Mouse (Mus musculus) limb, embryonic 15.5 days (tissue): ENCODE data around the gene Lyplal1. TPM values are rescaled to one million over a fixed set of nuclear protein-coding genes. Genes with fewer than 3 reads are reported as not detected.
A peak's percentile ranks its signal among the peaks of the same experiment; 100 is the strongest.

Experiments
- ATAC-seq: fragments of 200-750 bp; cut with Nextera tagmentation; 2 replicates; pipeline ENCODE4 v1.8.0; 2017; ENCODE audit warnings: low read depth, moderate TSS enrichment; ENCODE audit not compliant: insufficient number of reproducible peaks, low FRiP score, low TSS enrichment
- H3K27ac ChIP-seq: fragments of 300-500 bp; sonication (generic); 2 replicates; pipeline ENCODE4 v1.5.1; 2015; ENCODE audit warnings: moderate library complexity, mild to moderate bottlenecking, inconsistent platforms
- H3K27me3 ChIP-seq: fragments of 300-500 bp; sonication (generic); 2 replicates; pipeline ENCODE4 v1.6.1; 2015; ENCODE audit warnings: inconsistent platforms
- H3K36me3 ChIP-seq: fragments of 300-500 bp; sonication (generic); 2 replicates; pipeline ENCODE4 v1.6.1; 2015; ENCODE audit warnings: inconsistent platforms
- H3K4me1 ChIP-seq: fragments of 300-500 bp; sonication (generic); 2 replicates; pipeline ENCODE4 v1.6.1; 2015; ENCODE audit warnings: inconsistent platforms
- H3K4me2 ChIP-seq: fragments of 300-500 bp; sonication (generic); 2 replicates; pipeline ENCODE4 v1.6.1; 2015; ENCODE audit warnings: mild to moderate bottlenecking, inconsistent platforms
- H3K4me3 ChIP-seq: fragments of 300-500 bp; sonication (generic); 2 replicates; pipeline ENCODE4 v1.5.1; 2015; ENCODE audit warnings: mild to moderate bottlenecking, inconsistent platforms
- H3K9ac ChIP-seq: fragments of 300-500 bp; sonication (generic); 2 replicates; pipeline ENCODE4 v1.6.1; 2015; ENCODE audit warnings: inconsistent platforms
- H3K9me3 ChIP-seq: fragments of 300-500 bp; sonication (generic); 2 replicates; pipeline ENCODE4 v1.6.1; 2016; ENCODE audit warnings: inconsistent platforms
- WGBS: fragments of 180-500 bp; shearing (Covaris S2); methylation state at CpG from one replicate; pipeline ENCODE4 v1.1.7; 2015; 5-methylcytosine and 5-hydroxymethylcytosine counted together
- polyA plus RNA-seq: library from polyadenylated mRNA; unstranded; fragments of >200 nt; fragmentation: Nextera tagmentation; extraction: Ambion mirVana; gene quantifications from 2 replicates; pipeline ENCODE4 v1.2.1, GENCODE M21; 2015

Gene Lyplal1
- 13.0 and 16.4 TPM in 2 replicates for polyA plus RNA-seq

DNA sequence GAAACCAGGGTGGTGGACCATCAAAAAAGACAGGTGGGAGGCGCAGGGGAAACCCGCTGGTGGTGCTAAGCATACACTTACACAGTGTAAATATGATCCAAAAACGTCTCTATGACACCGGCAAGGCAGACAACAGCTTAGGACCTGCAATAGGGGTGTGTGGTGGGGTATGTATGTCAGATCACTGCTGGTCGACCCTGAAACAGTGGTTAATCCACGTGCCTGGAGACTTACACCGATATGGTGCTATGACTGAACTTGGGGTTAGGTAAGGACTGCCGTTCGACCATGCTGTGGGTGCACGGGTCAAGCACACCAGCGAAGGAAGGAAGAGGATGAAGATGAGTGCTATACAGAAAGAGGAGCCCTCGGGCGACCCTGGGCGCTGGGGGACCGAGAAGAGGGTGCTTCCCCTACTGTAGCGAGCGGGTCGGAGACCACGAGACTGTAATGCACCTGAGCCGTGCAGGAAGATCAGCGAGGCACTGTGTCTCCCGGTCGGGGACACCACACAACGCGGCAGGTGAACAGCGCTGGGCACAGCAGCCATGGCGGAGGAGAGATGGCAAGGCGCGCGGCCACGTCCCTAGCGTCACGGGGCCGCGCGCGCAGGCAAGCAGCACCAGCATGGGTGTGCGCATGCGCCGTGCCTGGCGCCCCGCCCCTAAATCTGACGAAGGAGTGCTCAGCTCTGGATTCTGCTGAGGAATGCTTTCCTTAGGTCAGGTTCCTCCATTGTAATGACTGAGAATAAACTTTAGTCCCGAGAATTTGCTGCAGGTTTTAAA is at the start of gene Lyplal1:
Lyplal1 (minus strand) TSS at position 610 of the 788 bp plus-strand sequence.
- H3K4me2 ChIP-seq, result peak within 1 kb of the TSS; percentile 76
- 5% methylated on average over 44 of the region's 44 CpGs for WGBS
- peak within 1 kb of the TSS; percentile 74 for H3K4me3 ChIP-seq
- ATAC-seq, result peak; percentile 85
- no peaks in the 10 kb centered on the region for H3K27me3 ChIP-seq
- peak within 1 kb of the TSS; percentile 83 for H3K27ac ChIP-seq
- peaks cover 7% of the 10 kb centered on the region for H3K4me1 ChIP-seq
- H3K9me3 ChIP-seq, result no peaks in the 10 kb centered on the region
- no peaks in the 10 kb centered on the region for H3K36me3 ChIP-seq
- peak within 1 kb of the TSS; percentile 73 for H3K9ac ChIP-seq

DNA sequence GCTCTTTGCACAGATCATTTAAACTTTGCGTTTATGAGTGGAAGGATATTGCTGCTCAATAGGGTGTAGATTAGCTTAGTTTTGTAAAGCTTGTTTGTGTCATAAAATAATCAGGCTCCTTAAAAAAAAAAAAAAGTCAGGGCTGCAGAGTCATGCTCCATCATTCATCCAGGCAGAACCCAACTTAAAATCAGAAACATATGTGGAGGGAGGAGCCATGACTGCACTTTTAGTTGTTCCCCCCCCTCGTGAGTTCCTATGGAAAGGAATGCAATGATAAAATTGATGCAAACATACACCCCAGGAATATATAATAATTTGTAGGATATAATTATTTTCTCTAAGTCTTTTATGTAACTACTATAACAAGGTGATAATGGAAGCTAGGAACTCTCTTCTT is 46.5 kb upstream of the Lyplal1 start:
- 39% methylated on average over 2 of the region's 2 CpGs for WGBS
- Histone ChIP-seq H3K9me3 (no peaks in the 10 kb centered on the region), H3K4me1 (0 out of 2 replicates have a peak, but pooled peaks cover 3% of the 10 kb centered on the region), H3K9ac (no peak overlapping the region), H3K4me3 (no peak overlapping the region), H3K4me2 (no peak overlapping the region), H3K27me3 (no peaks in the 10 kb centered on the region), H3K36me3 (no peaks in the 10 kb centered on the region), H3K27ac (no peak overlapping the region)
- ATAC-seq, result no peak

DNA sequence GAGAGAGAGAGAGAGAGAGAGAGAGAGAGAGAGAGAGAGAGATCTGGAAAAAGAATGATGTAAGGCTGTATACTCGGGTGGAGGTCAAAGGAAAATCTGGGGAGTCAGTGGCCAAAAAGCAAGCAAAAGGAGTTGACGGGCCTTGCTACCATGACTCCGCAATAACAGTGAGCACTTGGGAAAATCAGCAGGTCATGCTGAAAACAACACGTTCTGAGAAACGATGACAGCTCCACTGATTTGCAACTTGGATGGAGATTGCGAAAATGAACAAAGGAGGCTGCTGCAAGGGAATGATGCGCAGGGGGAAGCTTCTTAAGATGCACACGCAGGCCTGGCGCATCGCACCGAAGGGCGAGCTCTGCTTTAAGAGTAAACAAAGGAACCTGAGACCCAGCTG is 46.1 kb upstream of the Lyplal1 start:
- no peaks in the 10 kb centered on the region for H3K36me3 ChIP-seq
- H3K9me3 ChIP-seq, result no peaks in the 10 kb centered on the region
- H3K4me3 ChIP-seq, result no peak overlapping the region
- H3K27ac ChIP-seq, result no peak overlapping the region
- ATAC-seq, result no peak
- 54% methylated on average over 12 of the region's 12 CpGs for WGBS
- no peak overlapping the region for H3K9ac ChIP-seq
- 0 out of 2 replicates have a peak, but pooled peaks cover 3% of the 10 kb centered on the region for H3K4me1 ChIP-seq
- no peaks in the 10 kb centered on the region for H3K27me3 ChIP-seq
- no peak overlapping the region for H3K4me2 ChIP-seq

DNA sequence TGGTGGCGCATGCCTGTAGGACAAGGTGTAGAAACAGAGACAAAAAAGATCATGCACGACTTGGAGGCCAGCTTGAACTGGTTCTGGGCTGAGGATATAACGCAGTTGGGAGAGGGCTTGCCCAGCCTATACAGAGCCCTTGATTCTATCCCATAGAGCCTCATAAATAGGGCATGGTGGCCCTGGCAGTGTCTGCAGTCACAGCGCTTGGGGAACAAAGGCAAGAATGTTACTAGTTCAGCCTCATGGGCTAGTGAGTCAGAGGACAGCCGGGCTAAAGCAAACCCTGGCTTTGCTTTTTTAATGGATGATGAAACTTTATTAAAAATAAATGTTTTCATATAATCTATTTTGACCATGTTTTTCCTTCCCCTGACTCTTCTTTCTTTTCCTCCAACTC is 33.3 kb upstream of the Lyplal1 start:
- whole genome bisulfite sequencing, result 79% methylated on average over 5 of the region's 5 CpGs
- no peak overlapping the region for H3K9ac ChIP-seq
- H3K4me3 ChIP-seq, result no peak overlapping the region
- no peak overlapping the region for H3K4me2 ChIP-seq
- no peaks in the 10 kb centered on the region for H3K27me3 ChIP-seq
- no peak overlapping the region for H3K27ac ChIP-seq
- no peaks in the 10 kb centered on the region for H3K9me3 ChIP-seq
- peaks cover 3% of the 10 kb centered on the region for H3K4me1 ChIP-seq
- no peak for ATAC-seq
- H3K36me3 ChIP-seq, result no peaks in the 10 kb centered on the region

DNA sequence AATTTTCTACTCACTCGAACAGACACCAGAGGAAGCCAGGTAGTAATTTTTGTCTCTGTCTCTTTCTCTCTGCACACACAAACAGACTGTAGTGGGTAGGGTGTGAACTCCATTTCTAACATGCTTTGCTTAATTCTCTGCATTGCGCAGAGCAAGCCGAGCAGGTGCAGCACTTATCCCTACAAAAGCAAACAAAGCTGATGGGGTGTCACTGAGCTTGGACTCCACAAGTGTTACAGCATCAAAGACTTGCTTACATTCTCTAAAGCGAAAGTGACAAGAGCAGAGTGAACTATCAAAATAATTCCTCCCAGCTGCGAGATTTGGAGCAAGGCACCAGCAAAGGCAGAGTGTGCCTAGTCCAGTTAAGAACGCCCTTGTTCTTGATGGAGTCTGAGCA is 28.3 kb upstream of the Lyplal1 start:
- no peak overlapping the region for H3K27ac ChIP-seq
- peak overlapping the region; percentile 26; the same call in 1 of the 2 replicates for H3K4me2 ChIP-seq
- H3K9ac ChIP-seq, result no peak overlapping the region
- no peak for ATAC-seq
- peaks cover 7% of the 10 kb centered on the region for H3K4me1 ChIP-seq
- no peaks in the 10 kb centered on the region for H3K27me3 ChIP-seq
- no peak overlapping the region for H3K4me3 ChIP-seq
- WGBS, result 34% methylated on average over 6 of the region's 6 CpGs
- no peaks in the 10 kb centered on the region for H3K36me3 ChIP-seq
- no peaks in the 10 kb centered on the region for H3K9me3 ChIP-seq

DNA sequence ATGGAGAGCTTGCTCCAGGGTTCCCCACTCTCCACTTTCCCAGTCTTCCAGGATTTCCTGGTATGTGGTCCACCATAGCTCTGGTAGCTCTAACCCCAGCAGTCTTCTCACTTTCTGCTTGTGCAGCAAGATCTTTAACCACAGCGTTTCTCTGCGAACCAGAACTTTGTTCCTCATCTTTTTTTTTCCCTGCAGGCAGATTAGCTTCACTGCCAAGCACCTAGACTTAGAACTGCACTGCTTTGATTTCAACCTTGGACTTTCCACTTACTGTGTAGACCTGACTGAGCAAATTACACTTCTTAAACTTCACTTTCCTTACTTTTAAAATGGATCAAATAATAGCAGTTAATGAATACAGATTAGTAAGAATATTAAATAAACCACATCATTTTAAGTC is 23.1 kb upstream of the Lyplal1 start:
- no peaks in the 10 kb centered on the region for H3K9me3 ChIP-seq
- H3K4me2 ChIP-seq, result no peak overlapping the region
- no peaks in the 10 kb centered on the region for H3K27me3 ChIP-seq
- H3K36me3 ChIP-seq, result no peaks in the 10 kb centered on the region
- no peak overlapping the region for H3K4me3 ChIP-seq
- no peak overlapping the region for H3K9ac ChIP-seq
- H3K4me1 ChIP-seq, result peaks cover 2% of the 10 kb centered on the region; the same call in 1 of the 2 replicates
- H3K27ac ChIP-seq, result no peak overlapping the region
- no peak for ATAC-seq
- WGBS, result 64% methylated on average over 2 of the region's 2 CpGs

DNA sequence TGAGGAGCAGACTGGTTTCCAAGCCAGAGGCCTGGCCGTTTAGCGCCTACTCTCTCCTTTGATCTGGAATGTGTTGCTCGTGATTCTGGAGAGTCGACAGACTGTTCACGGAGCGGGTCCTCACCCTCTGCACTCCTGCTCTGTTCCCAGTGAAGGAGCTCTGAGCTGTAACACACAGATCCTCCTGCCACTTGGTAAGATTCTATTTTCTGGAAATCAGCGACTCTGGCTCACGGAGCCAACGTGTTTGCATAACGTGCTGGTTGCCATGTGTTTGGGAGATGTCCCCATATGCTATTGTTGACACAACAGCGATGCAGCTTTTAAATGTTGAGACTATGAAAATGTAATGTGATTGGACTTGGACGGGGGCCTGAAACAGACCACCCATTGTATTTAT is 20.8 kb upstream of the Lyplal1 start:
- no peaks in the 10 kb centered on the region for H3K9me3 ChIP-seq
- no peak overlapping the region for H3K27ac ChIP-seq
- no peak overlapping the region for H3K9ac ChIP-seq
- H3K36me3 ChIP-seq, result no peaks in the 10 kb centered on the region
- no peak overlapping the region for H3K4me2 ChIP-seq
- H3K4me1 ChIP-seq, result no peaks in the 10 kb centered on the region
- H3K4me3 ChIP-seq, result no peak overlapping the region
- no peak for ATAC-seq
- H3K27me3 ChIP-seq, result no peaks in the 10 kb centered on the region
- WGBS, result 55% methylated on average over 12 of the region's 12 CpGs

DNA sequence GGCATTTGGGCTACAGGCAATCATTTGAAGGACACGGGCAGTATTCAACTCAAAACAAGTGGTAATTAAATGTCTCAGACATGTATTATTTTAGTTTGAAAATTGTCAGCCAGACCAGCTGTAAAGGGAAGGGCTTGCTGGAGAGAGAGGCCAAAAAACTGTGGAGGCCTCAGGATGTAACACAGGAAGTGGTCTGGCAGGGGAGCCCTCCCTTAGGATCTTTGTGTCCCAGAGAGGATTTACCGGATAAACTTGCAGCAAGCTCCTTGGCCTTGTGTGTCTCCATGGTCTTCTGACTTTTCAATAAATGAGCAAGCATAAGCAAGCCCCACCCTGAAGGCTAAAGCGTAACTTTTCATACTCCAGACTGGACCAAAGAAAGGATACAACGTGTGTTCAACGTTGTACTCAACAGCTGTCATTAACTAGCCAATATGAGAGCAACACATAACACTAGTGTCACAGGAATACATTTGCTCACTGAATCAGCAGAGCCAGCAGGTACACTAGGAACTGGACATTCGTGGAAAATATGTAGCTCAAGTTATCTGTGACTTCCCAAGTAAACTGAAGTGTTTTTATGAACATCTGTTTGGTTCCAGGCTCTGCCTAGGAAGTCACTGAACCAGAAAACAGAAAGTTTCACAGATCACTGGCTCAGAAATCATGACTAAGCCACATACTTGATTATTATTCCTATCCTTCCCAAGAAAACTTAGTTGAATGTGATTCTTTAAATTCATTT is 19.7 kb upstream of the Lyplal1 start:
- ATAC-seq, result no peak
- no peaks in the 10 kb centered on the region for H3K27me3 ChIP-seq
- H3K27ac ChIP-seq, result no peak overlapping the region
- H3K36me3 ChIP-seq, result no peaks in the 10 kb centered on the region
- no peaks in the 10 kb centered on the region for H3K4me1 ChIP-seq
- no peak overlapping the region for H3K4me2 ChIP-seq
- H3K9ac ChIP-seq, result no peak overlapping the region
- 60% methylated on average over 6 of the region's 6 CpGs for WGBS
- no peak overlapping the region for H3K4me3 ChIP-seq
- H3K9me3 ChIP-seq, result no peaks in the 10 kb centered on the region

DNA sequence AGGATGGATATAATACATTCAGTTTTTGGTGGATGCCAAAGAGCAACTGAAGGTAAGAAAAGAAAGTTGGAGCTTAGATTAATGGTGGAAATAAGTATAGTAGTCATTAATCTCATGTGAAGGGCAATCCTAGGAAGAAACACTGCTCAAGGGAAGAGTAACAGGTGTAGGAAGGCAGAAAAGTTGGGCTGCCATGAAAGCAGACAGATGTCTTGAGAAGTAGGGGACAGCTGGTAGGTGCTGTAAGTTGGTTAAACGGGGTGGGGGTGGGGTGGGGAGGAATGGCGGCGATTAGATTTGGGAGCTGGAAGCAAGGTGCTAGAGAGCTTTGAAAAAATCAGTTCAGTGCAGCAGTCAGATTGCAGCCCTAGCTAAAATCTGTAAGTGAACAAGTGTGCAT is 14.4 kb upstream of the Lyplal1 start:
- no peak for ATAC-seq
- Histone ChIP-seq H3K9me3 (no peaks in the 10 kb centered on the region), H3K36me3 (no peaks in the 10 kb centered on the region), H3K27ac (no peak overlapping the region), H3K4me1 (no peaks in the 10 kb centered on the region), H3K4me2 (no peak overlapping the region), H3K27me3 (no peaks in the 10 kb centered on the region), H3K9ac (no peak overlapping the region), H3K4me3 (no peak overlapping the region)
- 85% methylated on average over 3 of the region's 3 CpGs for WGBS

DNA sequence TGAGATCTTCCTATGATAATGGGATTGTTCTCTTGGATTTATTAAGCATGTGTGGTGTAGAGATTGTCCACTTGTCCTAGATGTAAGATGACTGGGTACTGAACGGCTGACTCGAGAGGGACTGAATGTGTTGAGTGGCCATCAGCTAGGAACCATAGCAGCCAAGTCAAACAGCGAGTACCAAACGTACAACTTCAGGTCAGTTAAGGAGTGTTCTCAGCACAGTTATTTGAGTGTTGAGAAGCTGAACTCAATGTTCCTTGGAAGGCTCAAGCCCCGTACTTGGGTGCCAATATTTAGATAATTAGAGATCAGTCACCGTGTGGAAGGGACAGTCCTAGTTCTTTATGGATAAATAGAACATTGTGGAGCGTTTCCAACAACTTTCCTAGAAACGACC is 11.8 kb upstream of the Lyplal1 start:
- Histone ChIP-seq H3K4me1 (no peaks in the 10 kb centered on the region), H3K36me3 (no peaks in the 10 kb centered on the region), H3K27ac (no peak overlapping the region), H3K27me3 (no peaks in the 10 kb centered on the region), H3K4me3 (no peak overlapping the region), H3K4me2 (no peak overlapping the region), H3K9me3 (no peaks in the 10 kb centered on the region), H3K9ac (no peak overlapping the region)
- ATAC-seq, result no peak
- WGBS, result 80% methylated on average over 8 of the region's 8 CpGs

DNA sequence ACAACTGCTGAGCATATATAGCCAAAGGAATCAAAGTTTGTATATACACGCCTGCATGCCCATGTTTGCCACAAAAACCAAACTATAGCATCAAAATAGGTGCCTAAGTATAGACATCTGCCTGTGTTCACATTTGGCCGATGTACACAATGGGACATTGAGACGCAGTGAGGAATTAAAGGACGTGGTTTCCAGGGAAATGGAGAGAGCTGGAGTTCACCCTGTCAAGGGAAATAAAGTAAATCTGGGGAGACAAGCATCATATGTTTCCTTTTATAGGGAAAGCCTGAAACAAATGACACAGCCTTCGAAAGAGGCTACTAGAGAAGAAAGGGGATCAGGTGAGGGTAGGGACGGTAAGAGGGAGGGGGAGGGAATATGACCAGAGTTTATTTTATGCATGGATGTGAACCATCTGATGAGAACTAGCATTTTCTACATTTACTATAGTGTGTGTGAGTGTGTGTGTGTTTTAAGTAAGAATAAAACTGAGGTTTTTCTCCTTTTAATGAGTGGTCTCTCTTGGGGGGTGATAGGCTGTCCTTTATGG is 9.3 kb upstream of the Lyplal1 start:
- Histone ChIP-seq H3K9me3 (no peaks in the 10 kb centered on the region), H3K4me2 (no peak overlapping the region), H3K36me3 (no peaks in the 10 kb centered on the region), H3K4me1 (no peaks in the 10 kb centered on the region), H3K9ac (no peak overlapping the region), H3K4me3 (no peak overlapping the region), H3K27ac (no peak overlapping the region), H3K27me3 (no peaks in the 10 kb centered on the region)
- ATAC-seq, result no peak
- WGBS, result 68% methylated on average over 6 of the region's 6 CpGs

DNA sequence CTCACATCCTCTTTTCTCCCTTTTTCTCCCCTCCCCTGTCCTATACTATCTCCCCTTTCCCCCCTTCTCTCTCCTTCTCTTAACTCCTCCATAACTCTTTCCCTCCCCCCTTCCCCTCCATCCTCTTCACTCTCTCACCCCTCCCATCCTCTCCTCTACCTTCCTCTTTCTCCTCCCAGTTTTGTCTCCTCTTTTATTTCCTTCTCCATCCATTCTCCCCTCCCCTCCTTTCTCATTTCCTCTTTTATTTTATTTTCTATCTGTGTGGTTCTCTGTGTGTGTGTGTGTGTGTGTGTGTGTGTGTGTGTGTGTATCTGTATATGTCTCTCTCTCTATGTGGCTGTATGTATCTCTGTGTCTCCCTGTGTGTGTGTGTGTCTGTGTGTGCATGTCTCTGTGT is 6.6 kb upstream of the Lyplal1 start:
- Histone ChIP-seq H3K9me3 (no peaks in the 10 kb centered on the region), H3K4me2 (no peak overlapping the region), H3K4me3 (no peak overlapping the region), H3K9ac (no peak overlapping the region), H3K4me1 (no peaks in the 10 kb centered on the region), H3K36me3 (no peaks in the 10 kb centered on the region), H3K27ac (no peak overlapping the region), H3K27me3 (no peaks in the 10 kb centered on the region)
- no peak for ATAC-seq
